Mouse (Mus musculus): ENCODE data around the gene Trpm6.

The Trpm6 gene

DNA sequence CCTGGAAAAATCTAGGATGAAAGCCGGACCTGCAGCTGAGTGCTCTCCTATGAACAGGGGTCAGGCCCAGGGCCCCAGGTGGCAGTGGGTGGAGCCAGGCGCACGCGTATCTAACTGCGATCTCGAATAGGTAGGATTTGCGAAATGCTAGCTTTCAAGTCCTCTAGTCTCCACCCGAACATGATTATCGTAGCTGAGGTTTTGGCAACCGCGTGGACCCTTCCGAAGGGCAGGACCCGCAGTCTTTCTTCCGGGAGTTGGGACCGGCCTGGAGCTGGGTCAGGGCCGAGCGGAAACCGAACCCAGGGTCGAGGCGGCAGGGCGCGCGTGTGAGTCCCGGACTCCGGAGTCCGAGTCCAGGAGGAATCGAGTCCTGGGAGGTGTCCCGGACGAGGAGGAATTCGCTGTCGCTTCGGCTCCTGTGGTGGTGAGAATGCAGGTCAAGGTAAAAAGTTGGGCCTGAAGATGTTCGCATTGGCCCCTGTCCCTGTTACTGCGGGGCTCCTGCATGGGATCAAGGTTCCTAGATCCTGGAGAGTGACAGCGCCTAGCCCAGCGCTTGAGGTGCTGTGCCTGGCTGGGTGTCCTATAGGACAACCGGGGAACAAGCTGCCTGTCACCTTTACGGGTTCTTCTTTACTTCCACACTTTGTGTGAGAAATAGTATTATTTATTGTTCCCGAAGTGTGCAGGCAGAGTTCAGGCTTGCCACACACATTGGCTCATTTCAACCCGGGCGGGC is at the start of gene Trpm6:
Gene Trpm6, plus strand, starts transcription at position 386 of the 742 bp plus-strand sequence.
- DNase-seq (ENCODE audit: low spot score) = peak; percentile 29

DNA sequence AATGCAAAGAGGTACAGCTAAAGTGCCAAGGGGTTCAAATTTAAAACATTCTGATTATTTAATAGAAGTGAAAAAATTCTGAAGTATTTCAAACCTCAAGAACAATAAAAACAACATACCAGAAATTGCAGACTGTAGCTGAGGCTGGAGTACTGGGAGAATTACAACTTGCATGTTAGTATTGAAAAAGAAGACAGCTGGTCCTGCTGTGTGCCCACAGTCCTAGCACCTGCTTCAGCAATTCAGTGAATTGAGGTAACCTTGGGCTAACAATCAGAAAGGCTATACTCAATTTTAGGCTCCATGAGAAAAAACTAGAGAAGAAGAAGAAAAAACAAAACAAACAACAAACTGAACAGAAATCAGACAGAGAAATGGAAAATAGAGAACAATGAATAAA is 41.7 kb upstream of the Trpm6 start:
- DNase-seq (ENCODE audit: low spot score) = no peak

DNA sequence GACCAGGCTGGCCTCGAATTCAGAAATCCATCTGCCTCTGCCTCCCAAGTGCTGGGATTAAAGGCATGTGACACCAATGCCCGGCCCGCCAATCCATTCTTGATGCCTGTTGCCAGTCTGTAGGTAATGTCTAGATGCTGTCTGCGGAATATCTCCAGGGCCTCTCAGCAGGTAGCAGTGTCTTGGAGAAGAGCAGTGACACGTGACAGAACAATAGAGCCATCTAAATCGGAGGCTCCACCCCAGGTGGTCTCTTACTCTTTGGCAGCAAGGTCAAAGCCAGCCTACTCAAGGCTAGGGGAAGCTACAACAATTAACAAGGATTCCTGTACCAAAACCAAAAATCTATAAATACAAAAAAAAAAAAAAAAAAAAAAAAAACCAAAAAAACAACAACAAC is 38.9 kb upstream of the Trpm6 start:
- no peak for DNase-seq (ENCODE audit: low spot score)

DNA sequence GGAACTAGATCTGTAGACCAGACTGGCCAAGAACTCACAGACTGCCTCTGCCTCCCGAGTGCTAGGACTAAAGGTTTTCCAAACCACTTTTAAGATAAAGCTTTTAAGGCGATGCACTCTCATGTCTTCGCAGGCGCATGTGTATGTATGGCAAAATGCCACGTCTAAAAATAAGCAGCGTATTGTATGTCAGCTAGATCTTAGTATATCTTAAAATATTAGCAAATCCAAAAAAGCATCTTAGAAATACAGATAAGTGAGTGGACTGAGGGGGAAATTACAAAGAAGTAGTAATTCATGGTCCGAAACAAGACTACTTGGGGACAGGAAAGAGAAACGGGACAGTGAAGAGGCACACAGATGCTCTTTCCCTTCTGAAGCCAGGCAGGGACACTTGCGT is 38.2 kb upstream of the Trpm6 start:
- no peak for DNase-seq (ENCODE audit: low spot score)

DNA sequence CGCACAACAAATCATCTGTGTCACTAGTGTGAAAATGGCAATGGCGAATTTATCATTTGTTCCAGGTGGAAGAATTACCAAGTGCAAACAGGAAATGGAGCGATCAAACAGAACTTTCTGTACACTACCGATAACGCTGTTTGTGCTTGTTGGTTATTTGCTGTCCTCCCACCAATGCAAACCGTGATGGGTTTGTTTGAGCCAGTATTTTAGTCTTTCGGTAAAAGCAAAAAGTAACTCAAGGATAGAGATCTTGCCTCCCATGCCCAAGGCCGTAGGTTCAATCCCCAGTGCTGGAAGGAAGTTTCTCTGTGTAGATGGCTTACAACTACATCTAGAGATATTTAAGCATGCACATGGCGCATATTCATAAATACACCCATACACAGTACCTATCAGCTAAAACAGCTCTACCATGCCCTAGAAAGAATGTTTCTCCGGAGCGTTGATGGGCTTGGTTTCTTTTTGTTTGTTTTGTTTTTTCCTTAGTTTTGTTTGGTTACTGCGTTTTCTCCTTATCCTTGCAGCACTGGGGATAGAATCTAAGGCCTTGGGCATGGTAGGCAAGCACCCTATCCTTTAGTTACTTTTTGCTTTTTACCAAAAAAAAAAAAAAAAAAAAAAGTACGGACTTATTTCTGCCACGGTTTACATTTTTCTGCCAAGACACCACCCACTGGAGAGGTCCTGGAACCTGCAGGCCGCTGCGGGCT is 37.5 kb upstream of the Trpm6 start:
- DNase-seq (ENCODE audit: low spot score) = no peak

GRCm38 (mm10) chr19:18712866-18713300 is 36.9 kb upstream of the Trpm6 start, which contains the start of gene D030056L22Rik:
Gene D030056L22Rik (plus strand): TSS chr19:18713193.
- peak; percentile 99 for DNase-seq (ENCODE audit: low spot score)

DNA sequence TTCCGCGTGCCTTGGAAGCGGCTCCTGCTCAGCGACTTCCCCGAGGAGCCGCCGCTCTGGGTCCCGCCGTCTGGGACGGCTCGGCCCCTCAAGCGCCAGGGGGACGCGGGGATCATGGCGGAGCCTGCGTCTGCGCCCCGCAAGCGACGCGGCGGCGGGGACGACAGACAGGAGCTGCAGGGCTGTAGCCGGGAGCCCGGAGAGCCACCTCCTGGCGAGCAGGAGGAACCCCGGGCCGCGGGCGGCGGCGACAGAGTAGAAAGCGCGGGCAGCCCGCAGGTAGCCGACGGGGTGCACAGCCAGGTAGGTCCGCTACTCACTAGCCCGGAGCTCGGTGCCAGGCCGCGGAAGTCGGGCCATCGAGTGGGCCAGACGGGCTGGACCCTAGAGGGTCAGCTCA is 36.4 kb upstream of the Trpm6 start:
- peak; percentile 55 for DNase-seq (ENCODE audit: low spot score)

- peak; percentile 85 for DNase-seq (ENCODE audit: low spot score)
These were observed 33.4 kb upstream of the Trpm6 start for GRCm38 (mm10) chr19:18716374-18716773.

- no peak for DNase-seq (ENCODE audit: low spot score)
These were observed 29.4 kb upstream of the Trpm6 start for GRCm38 (mm10) chr19:18720337-18720736.

- DNase-seq (ENCODE audit: low spot score) = no peak
These were observed 24.6 kb upstream of the Trpm6 start for GRCm38 (mm10) chr19:18725186-18725585.

- DNase-seq (ENCODE audit: low spot score) = no peak
These were observed 19.5 kb upstream of the Trpm6 start for GRCm38 (mm10) chr19:18730255-18730654.

DNA sequence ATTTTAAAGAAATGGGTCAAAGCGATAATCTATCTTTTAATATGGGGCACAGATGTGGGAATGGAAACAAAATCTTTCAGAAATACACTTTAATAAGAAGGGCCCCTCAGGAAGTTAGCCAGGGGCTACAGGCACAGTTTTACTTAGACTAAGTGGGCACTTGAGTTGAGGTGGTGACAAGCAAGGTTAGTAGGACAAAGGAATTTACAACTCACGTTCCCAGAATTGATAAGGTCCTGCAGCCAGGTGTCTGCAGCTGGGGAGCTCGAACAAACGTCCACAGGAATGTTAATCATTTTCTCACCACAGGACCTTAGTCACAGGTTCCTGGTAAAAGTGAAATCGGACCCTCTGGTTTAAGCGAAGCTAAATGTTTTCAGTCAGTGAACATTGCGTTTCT is 18.7 kb upstream of the Trpm6 start:
- DNase-seq (ENCODE audit: low spot score) = no peak

- no peak for DNase-seq (ENCODE audit: low spot score)
These were observed 13.9 kb upstream of the Trpm6 start for GRCm38 (mm10) chr19:18735901-18736300.

GRCm38 (mm10) chr19:18739146-18739545 is 10.6 kb upstream of the Trpm6 start:
- DNase-seq (ENCODE audit: low spot score) = no peak

- DNase-seq (ENCODE audit: low spot score) = no peak
These were observed 5.8 kb upstream of the Trpm6 start for GRCm38 (mm10) chr19:18743946-18744345.

DNA sequence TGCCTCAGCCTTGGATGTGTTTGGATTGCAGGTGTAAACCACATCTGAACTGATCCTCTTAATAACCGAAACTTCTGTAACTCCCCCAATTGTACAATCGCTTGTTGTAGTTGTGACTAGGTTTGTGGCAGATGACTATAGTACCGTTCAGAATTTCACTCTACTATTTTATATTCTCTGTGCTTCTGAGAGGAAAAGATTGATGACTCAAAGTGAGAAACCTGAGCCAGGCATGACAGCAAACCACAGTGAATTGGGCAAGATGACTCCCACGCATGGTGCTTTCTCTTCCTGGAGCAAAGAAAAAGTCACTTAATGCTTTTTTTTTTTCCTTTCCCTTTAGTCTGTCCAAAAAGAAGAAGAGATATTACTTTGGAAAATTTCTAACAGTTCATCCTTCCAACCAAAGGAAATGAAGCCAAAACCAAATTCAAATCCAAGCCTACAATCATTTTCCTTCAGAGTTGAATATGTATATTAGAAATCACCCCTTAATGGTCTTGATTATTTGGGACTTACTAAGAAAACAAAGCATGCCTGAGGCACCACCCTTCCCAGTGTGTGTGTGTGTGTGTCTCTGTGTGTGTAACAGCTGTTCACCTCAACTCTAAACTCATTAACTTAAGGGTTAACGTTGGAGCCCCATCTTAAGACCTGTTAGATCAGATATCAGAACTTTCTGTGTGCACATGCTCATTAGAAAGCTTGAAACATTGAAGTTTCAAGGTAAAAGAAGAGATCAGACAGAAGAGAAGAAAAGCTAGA is 3.0 kb upstream of the Trpm6 start:
- DNase-seq (ENCODE audit: low spot score) = no peak

DNA sequence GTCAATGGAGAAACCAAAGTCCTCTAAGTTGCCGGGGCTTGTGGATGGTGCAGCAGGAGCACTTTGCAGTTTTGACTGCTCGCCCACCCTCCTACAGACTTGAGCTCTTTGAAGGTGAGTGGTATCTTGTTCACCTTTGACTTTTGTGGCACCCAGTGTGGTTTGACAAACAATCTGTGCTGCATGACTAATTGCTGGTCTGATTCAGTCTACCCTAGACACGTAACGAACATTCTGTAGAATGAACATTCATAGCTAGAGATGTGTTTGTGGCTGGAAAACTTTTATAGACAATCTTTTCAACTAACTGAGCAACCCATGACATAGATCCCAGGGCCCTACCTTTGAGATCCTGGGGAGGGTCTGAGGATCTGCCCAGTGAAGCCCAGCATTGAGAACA is 2.4 kb upstream of the Trpm6 start:
- no peak for DNase-seq (ENCODE audit: low spot score)

GRCm38 (mm10) chr19:18757191-18757590 is 7.4 kb downstream of the Trpm6 start:
- no peak for DNase-seq (ENCODE audit: low spot score)

DNA sequence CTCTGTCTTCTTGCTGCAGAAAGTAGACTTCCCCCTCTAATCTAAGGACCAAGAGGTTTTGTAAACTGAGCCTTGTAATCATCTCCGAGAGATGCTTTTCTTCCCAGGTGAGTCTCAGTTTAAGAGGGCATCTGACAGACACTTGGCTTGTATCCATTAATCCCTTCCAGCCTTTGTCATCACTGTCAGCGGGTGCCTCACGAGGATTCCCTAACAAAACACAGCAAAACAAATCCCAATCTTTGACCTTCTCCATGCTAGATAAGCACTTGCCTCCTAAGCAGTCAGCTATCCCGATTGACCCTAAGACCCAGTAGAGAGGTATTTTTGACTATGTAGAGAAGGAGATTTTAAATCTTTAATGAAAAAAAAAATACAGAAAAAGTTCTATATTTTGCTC is 7.9 kb downstream of the Trpm6 start:
- no peak for DNase-seq (ENCODE audit: low spot score)

DNA sequence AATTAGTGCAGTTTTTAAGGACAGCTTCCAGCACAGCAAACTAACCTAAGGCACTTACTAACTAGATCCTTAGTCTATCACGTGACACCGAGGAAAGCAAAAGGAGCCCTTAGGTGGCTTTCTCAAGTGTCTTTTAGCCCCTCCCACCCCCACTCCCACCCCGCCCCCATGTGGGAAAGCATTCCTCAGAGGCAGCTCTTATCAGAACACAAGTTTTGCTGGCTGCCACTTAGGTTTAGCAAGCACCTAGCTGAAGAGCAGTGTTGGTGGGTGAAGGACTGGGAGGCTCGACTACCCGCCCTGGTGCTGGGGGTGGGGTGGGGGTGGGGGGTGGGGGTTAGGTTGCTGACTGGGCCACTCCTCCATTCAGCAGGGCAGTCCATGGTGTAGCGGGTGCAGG is 8.5 kb downstream of the Trpm6 start:
- no peak for DNase-seq (ENCODE audit: low spot score)

DNA sequence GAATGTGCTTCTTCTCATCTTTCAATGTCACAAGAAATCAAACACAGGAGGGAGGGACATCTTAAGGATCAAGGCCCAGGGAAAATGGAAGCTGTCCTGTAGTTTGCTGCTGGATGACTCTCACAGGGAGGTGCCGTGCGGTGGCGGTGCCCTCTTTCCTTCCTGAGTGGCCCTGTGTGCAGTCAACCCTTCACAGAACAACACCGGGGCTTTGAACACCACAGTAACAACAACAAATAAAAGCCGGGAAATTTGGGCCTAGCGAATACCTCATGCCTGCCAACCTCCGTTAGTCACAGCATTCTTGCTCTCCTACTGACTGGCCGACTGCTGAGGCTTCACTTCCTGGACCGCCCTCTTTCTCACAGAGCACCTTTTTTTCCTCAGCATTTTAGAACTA is 9.1 kb downstream of the Trpm6 start:
- peak; percentile 19 for DNase-seq (ENCODE audit: low spot score)

DNA sequence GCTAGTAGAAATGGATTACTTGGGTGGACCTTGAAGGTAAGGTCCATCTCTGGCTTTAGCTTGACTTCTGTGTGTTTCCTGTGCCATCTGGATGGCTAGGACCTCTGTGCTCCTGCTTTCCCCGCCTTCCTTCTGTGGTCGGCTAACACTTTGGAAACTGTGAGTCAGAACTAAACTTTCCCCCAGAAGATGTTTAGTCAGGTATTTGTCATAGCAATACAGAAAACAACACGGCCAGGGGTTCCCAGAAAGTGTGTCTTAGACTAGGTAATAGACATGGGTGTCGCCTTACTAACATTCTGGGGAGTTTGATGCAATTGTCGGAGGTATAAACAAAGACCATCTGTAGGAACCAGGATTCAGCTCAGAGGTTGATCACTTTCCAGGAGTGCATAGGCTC is 16.6 kb downstream of the Trpm6 start:
- no peak for DNase-seq (ENCODE audit: low spot score)

GRCm38 (mm10) chr19:18771048-18771447 is 21.3 kb downstream of the Trpm6 start:
- no peak for DNase-seq (ENCODE audit: low spot score)

Measured in retina, embryonic 14.5 days (tissue).